Mouse (Mus musculus): ENCODE results near the gene Ubxn11.

DNA sequence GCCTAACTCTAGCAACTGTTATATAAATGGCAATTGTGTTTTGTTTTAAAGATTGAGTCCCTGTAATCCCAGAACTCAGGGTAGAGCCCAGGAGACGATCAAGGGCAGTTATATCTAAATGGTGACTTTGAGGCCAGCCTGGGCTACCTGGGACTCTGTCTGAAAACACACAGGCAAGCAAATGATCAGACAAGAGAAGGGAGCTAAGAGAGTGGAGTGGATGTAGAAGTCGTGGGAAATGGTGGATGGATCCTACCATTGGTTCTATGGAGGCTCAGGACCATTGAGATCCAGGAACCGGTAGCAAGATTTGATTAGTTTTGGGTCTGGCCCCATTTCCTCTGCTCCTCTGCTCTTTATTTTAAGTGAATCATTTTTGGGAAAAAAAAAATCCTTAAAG lies 6.2 kb upstream of the Ubxn11 start:
- TF ChIP-seq CTCF (IDR thresholded peaks at IDR 0.05; ENCODE audit: control insufficient read depth, insufficient read depth, low read length), result no peak
- no peak for TF ChIP-seq POLR2A (IDR thresholded peaks at IDR 0.05; ENCODE audit: borderline replicate concordance, control insufficient read depth, low read depth, low read length)
